Mouse (Mus musculus): ENCODE data around the gene H2-Q10. TPM values are rescaled to one million over a fixed set of nuclear protein-coding genes. Genes with fewer than 3 reads are reported as not detected.

Gene H2-Q10
- polyA plus RNA-seq, 1 experiment from 2014 or later: 4.7 TPM

Other genes with a start within 250 kb of the H2-Q10 start
- gene Gm16181, start 249.3 kb upstream of the H2-Q10 start, polyA plus RNA-seq (2015; fragmentation: Nextera tagmentation; extraction: Ambion mirVana): 0.65 and 0.69 TPM in 2 replicates
- 6.2 and 6.4 TPM in 2 replicates for gene Atp6v1g2, start 236.4 kb upstream of the H2-Q10 start, polyA plus RNA-seq (2015; fragmentation: Nextera tagmentation; extraction: Ambion mirVana)
- 11.3 and 12.4 TPM in 2 replicates for gene Nfkbil1, start 234.3 kb upstream of the H2-Q10 start, polyA plus RNA-seq (2015; fragmentation: Nextera tagmentation; extraction: Ambion mirVana)
- gene Ddx39b, start 228.3 kb upstream of the H2-Q10 start, polyA plus RNA-seq (2015; fragmentation: Nextera tagmentation; extraction: Ambion mirVana): 531 and 538 TPM in 2 replicates
- gene H2-D1, start 207.4 kb upstream of the H2-Q10 start, polyA plus RNA-seq (2015; fragmentation: Nextera tagmentation; extraction: Ambion mirVana): 64.5 and 66.1 TPM in 2 replicates
- gene H2-Q1, start 149.7 kb upstream of the H2-Q10 start, polyA plus RNA-seq (2015; fragmentation: Nextera tagmentation; extraction: Ambion mirVana): 0.13 TPM in 1 of 2 replicates, not detected in the other
- 0.64 and 0.80 TPM in 2 replicates for gene H2-Q2, start 127.8 kb upstream of the H2-Q10 start, polyA plus RNA-seq (2015; fragmentation: Nextera tagmentation; extraction: Ambion mirVana)
- gene H2-Q4, start 90.5 kb upstream of the H2-Q10 start, polyA plus RNA-seq (2015; fragmentation: Nextera tagmentation; extraction: Ambion mirVana): 4.0 and 4.1 TPM in 2 replicates
- 3.0 and 5.2 TPM in 2 replicates for gene H2-Q6, start 45.2 kb upstream of the H2-Q10 start, polyA plus RNA-seq (2015; fragmentation: Nextera tagmentation; extraction: Ambion mirVana)
- 12.7 and 13.9 TPM in 2 replicates for gene H2-Q7, start 30.9 kb upstream of the H2-Q10 start, polyA plus RNA-seq (2015; fragmentation: Nextera tagmentation; extraction: Ambion mirVana)
- 0.13 TPM in 1 of 2 replicates, not detected in the other for gene Pou5f1, start 35.9 kb downstream of the H2-Q10 start, polyA plus RNA-seq (2015; fragmentation: Nextera tagmentation; extraction: Ambion mirVana)
- gene Tcf19, start 46.7 kb downstream of the H2-Q10 start, polyA plus RNA-seq (2015; fragmentation: Nextera tagmentation; extraction: Ambion mirVana): 69.5 and 71.7 TPM in 2 replicates
- gene Cchcr1, start 47.0 kb downstream of the H2-Q10 start, polyA plus RNA-seq (2015; fragmentation: Nextera tagmentation; extraction: Ambion mirVana): 19.9 and 21.7 TPM in 2 replicates
- 0.94 and 1.5 TPM in 2 replicates for gene Psors1c2, start 63.1 kb downstream of the H2-Q10 start, polyA plus RNA-seq (2015; fragmentation: Nextera tagmentation; extraction: Ambion mirVana)
- 0.23 TPM in 1 of 2 replicates, not detected in the other for gene Cdsn, start 82.0 kb downstream of the H2-Q10 start, polyA plus RNA-seq (2015; fragmentation: Nextera tagmentation; extraction: Ambion mirVana)
- 0.13 TPM in 1 of 2 replicates, not detected in the other for gene 2300002M23Rik, start 97.4 kb downstream of the H2-Q10 start, polyA plus RNA-seq (2015; fragmentation: Nextera tagmentation; extraction: Ambion mirVana)
- gene Sfta2, start 131.5 kb downstream of the H2-Q10 start, polyA plus RNA-seq (2015; fragmentation: Nextera tagmentation; extraction: Ambion mirVana): 1.8 and 2.9 TPM in 2 replicates
- gene Gm9573, start 156.5 kb downstream of the H2-Q10 start, polyA plus RNA-seq (2015; fragmentation: Nextera tagmentation; extraction: Ambion mirVana): not detected in 2 replicates
- gene Mucl3, start 173.6 kb downstream of the H2-Q10 start, polyA plus RNA-seq (2015; fragmentation: Nextera tagmentation; extraction: Ambion mirVana): 0.26 TPM in 2 replicates
- gene Vars2, start 197.5 kb downstream of the H2-Q10 start, polyA plus RNA-seq (2015; fragmentation: Nextera tagmentation; extraction: Ambion mirVana): 15.9 and 18.8 TPM in 2 replicates
- 48.5 and 49.9 TPM in 2 replicates for gene Gtf2h4, start 203.7 kb downstream of the H2-Q10 start, polyA plus RNA-seq (2015; fragmentation: Nextera tagmentation; extraction: Ambion mirVana)
- gene Ddr1, start 234.5 kb downstream of the H2-Q10 start, polyA plus RNA-seq (2015; fragmentation: Nextera tagmentation; extraction: Ambion mirVana): 83.0 and 86.1 TPM in 2 replicates